Mouse (Mus musculus) frontal cortex, postnatal 10 days (tissue): ENCODE data around the gene Tshz3.

Experiments used
- DNase-seq, 2 experiments: peaks; one replicate each; pipeline ENCODE4 v3.0.0; 2022; ENCODE audit warnings: low spot score in 2 of 2, mixed read lengths in 1 of 2

Gene Tshz3

GRCm38 (mm10) chr7:36778456-36778855 is 80.5 kb downstream of the Tshz3 start:
- DNase-seq, result no peak

GRCm38 (mm10) chr7:36784243-36784773 is 86.4 kb downstream of the Tshz3 start:
- no peak for DNase-seq

GRCm38 (mm10) chr7:36786713-36787421 is 88.9 kb downstream of the Tshz3 start:
- no peak for DNase-seq

- no peak for DNase-seq
Measured at GRCm38 (mm10) chr7:36796392-36797187, 98.7 kb downstream of the Tshz3 start.
